Mouse (Mus musculus): ENCODE data around the gene Chuk. TPM values are rescaled to one million over a fixed set of nuclear protein-coding genes. Genes with fewer than 3 reads are reported as not detected.
"Not testable (repeated sequence)": the region's sequence is repeated elsewhere in the genome, so short reads cannot be mapped to it uniquely, and the experiment has no call there.

The Chuk gene
- total RNA-seq, 1 experiment = 57.4 TPM

DNA sequence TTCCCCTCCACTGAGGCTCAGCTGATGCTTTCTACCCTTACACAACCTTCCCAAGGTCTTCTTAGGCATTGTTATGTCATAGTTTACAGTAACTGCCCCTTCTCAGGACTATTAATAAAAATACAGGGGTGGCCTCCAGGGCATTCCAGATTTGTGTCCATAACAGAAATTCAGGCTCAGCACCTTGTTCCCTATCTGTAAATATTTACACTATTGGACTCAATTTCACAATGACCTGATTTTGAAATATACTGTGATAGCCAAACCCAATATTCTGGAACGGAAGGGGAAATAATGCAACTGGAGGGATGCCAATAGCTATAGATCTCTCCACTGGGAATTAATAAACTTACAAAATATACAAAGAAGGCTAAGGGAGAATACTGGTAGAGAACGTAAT lies 21.3 kb upstream of the Chuk start:
- in situ Hi-C loops (cut with MboI; ENCODE audit: low sequenced_read_pairs in 2 of 2, unreplicated experiment in 2 of 2) = no loop called here
- Histone ChIP-seq H3K36me3 (ENCODE audit: control insufficient read depth, insufficient read depth, low read length, poor library complexity, severe bottlenecking) (peaks cover 28% of the 10 kb centered on the region), H3K27ac (ENCODE audit: insufficient read depth, low read depth, low read length, poor library complexity, severe bottlenecking) (no peak overlapping the region), H3K9me3 (ENCODE audit: control insufficient read depth, insufficient read depth, low read depth, low read length) (no peaks in the 10 kb centered on the region), H3K4me1 (ENCODE audit: control insufficient read depth in 2 of 2, insufficient read depth in 2 of 2, low read length in 2 of 2, poor library complexity in 1 of 2) (no peaks in the 10 kb centered on the region), H3K9ac (ENCODE audit: insufficient read depth, low read depth, low read length, poor library complexity, severe bottlenecking) (no peak overlapping the region), H3K4me3 (ENCODE audit: insufficient read depth in 1 of 2, low read depth in 1 of 2, low read length in 2 of 2, poor library complexity in 1 of 2, severe bottlenecking in 1 of 2) (no peak overlapping the region)
- no peak for DNase-seq (ENCODE audit: low read depth, low spot score)
- no peak for TF ChIP-seq MAFK (IDR thresholded peaks at IDR 0.05; ENCODE audit: insufficient read depth, low read depth, low read length)
- no peak for TF ChIP-seq ZC3H11A (IDR thresholded peaks at IDR 0.05; ENCODE audit: borderline replicate concordance, low read depth, low read length)
- TF ChIP-seq HCFC1 (IDR thresholded peaks at IDR 0.05; ENCODE audit: borderline replicate concordance, insufficient read depth, low read length) = no peak
- no peak for TF ChIP-seq CHD2 (IDR thresholded peaks at IDR 0.05; ENCODE audit: low read depth, low read length)
- TF ChIP-seq ZNF384 (IDR thresholded peaks at IDR 0.05; ENCODE audit: low read depth, low read length) = no peak

GRCm38 (mm10) chr19:44127729-44128497 lies 20.6 kb upstream of the Chuk start:
- TF ChIP-seq ZNF384 (IDR thresholded peaks at IDR 0.05; ENCODE audit: low read depth, low read length) (no peak), MAFK (IDR thresholded peaks at IDR 0.05; ENCODE audit: insufficient read depth, low read depth, low read length) (no peak), CHD2 (IDR thresholded peaks at IDR 0.05; ENCODE audit: low read depth, low read length) (no peak), ZC3H11A (IDR thresholded peaks at IDR 0.05; ENCODE audit: borderline replicate concordance, low read depth, low read length) (no peak), HCFC1 (IDR thresholded peaks at IDR 0.05; ENCODE audit: borderline replicate concordance, insufficient read depth, low read length) (no peak)
- Histone ChIP-seq H3K27ac (ENCODE audit: insufficient read depth, low read depth, low read length, poor library complexity, severe bottlenecking) (no peak overlapping the region), H3K9ac (ENCODE audit: insufficient read depth, low read depth, low read length, poor library complexity, severe bottlenecking) (no peak overlapping the region), H3K9me3 (ENCODE audit: control insufficient read depth, insufficient read depth, low read depth, low read length) (no peaks in the 10 kb centered on the region), H3K4me3 (ENCODE audit: insufficient read depth in 1 of 2, low read depth in 1 of 2, low read length in 2 of 2, poor library complexity in 1 of 2, severe bottlenecking in 1 of 2) (no peak overlapping the region), H3K36me3 (ENCODE audit: control insufficient read depth, insufficient read depth, low read length, poor library complexity, severe bottlenecking) (peaks cover 33% of the 10 kb centered on the region), H3K4me1 (ENCODE audit: control insufficient read depth in 2 of 2, insufficient read depth in 2 of 2, low read length in 2 of 2, poor library complexity in 1 of 2) (no peaks in the 10 kb centered on the region)
- no peak for DNase-seq (ENCODE audit: low read depth, low spot score)
- in situ Hi-C loops (cut with MboI; ENCODE audit: low sequenced_read_pairs in 2 of 2, unreplicated experiment in 2 of 2) = no loop called here

DNA sequence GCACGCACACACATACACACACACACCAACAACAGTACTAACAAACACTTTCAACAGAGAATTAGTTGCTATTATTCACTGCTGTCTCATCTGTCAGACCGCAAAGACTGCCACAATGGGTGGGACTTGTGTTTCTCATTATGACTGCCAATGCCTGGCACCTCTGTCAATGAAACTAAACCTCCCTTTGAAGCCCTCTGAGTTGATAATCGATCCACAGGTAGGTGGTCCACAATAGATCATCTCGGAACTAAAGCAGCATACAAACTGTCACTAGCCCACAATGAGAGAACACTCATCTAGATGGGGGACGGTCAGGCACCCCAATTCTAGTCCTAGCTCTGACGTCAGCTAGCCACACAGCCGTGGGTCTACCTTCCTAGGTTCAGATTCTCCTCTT lies 13.9 kb upstream of the Chuk start:
- Histone ChIP-seq H3K4me3 (ENCODE audit: insufficient read depth in 1 of 2, low read depth in 1 of 2, low read length in 2 of 2, poor library complexity in 1 of 2, severe bottlenecking in 1 of 2) (no peak overlapping the region), H3K36me3 (ENCODE audit: control insufficient read depth, insufficient read depth, low read length, poor library complexity, severe bottlenecking) (peaks cover 31% of the 10 kb centered on the region), H3K9ac (ENCODE audit: insufficient read depth, low read depth, low read length, poor library complexity, severe bottlenecking) (no peak overlapping the region), H3K9me3 (ENCODE audit: control insufficient read depth, insufficient read depth, low read depth, low read length) (no peaks in the 10 kb centered on the region), H3K4me1 (ENCODE audit: control insufficient read depth in 2 of 2, insufficient read depth in 2 of 2, low read length in 2 of 2, poor library complexity in 1 of 2) (no peaks in the 10 kb centered on the region), H3K27ac (ENCODE audit: insufficient read depth, low read depth, low read length, poor library complexity, severe bottlenecking) (no peak overlapping the region)
- TF ChIP-seq ZC3H11A (IDR thresholded peaks at IDR 0.05; ENCODE audit: borderline replicate concordance, low read depth, low read length) = no peak
- TF ChIP-seq MAFK (IDR thresholded peaks at IDR 0.05; ENCODE audit: insufficient read depth, low read depth, low read length) = no peak
- no peak for TF ChIP-seq ZNF384 (IDR thresholded peaks at IDR 0.05; ENCODE audit: low read depth, low read length)
- TF ChIP-seq CHD2 (IDR thresholded peaks at IDR 0.05; ENCODE audit: low read depth, low read length) = no peak
- TF ChIP-seq HCFC1 (IDR thresholded peaks at IDR 0.05; ENCODE audit: borderline replicate concordance, insufficient read depth, low read length) = no peak
- no peak for DNase-seq (ENCODE audit: low read depth, low spot score)
- in situ Hi-C loops (cut with MboI; ENCODE audit: low sequenced_read_pairs in 2 of 2, unreplicated experiment in 2 of 2) = no loop called here

DNA sequence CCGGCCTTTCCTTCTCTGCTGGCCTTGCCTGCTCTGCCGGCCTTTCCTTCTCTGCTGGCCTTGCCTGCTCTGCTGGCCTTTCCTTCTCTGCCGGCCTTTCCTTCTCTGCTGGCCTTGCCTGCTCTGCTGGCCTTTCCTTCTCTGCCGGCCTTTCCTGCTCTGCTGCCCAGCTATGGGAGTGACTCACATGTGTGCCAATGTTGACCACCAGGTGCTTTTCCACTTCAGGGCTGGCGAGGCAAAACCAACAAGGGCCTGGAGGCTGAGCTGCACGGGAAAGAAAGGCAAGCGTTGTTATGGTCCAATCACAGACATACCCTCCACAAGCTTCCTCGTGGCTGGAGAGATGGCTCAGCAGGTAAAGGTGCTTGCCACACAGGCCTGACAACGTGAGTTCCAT lies 13.4 kb upstream of the Chuk start:
- H3K36me3 ChIP-seq (ENCODE audit: control insufficient read depth, insufficient read depth, low read length, poor library complexity, severe bottlenecking) = peaks cover 33% of the 10 kb centered on the region
- DNase-seq (ENCODE audit: low read depth, low spot score); H3K9ac ChIP-seq (ENCODE audit: insufficient read depth, low read depth, low read length, poor library complexity, severe bottlenecking); H3K4me3 ChIP-seq (ENCODE audit: insufficient read depth in 1 of 2, low read depth in 1 of 2, low read length in 2 of 2, poor library complexity in 1 of 2, severe bottlenecking in 1 of 2); H3K4me1 ChIP-seq (ENCODE audit: control insufficient read depth in 2 of 2, insufficient read depth in 2 of 2, low read length in 2 of 2, poor library complexity in 1 of 2); H3K27ac ChIP-seq (ENCODE audit: insufficient read depth, low read depth, low read length, poor library complexity, severe bottlenecking); in situ Hi-C loops (cut with MboI; ENCODE audit: low sequenced_read_pairs in 2 of 2, unreplicated experiment in 2 of 2); H3K9me3 ChIP-seq (ENCODE audit: control insufficient read depth, insufficient read depth, low read depth, low read length): not testable (repeated sequence)

- no peaks in the 10 kb centered on the region for H3K4me1 ChIP-seq (ENCODE audit: control insufficient read depth in 2 of 2, insufficient read depth in 2 of 2, low read length in 2 of 2, poor library complexity in 1 of 2)
- no peak overlapping the region for H3K27ac ChIP-seq (ENCODE audit: insufficient read depth, low read depth, low read length, poor library complexity, severe bottlenecking)
- no peak for DNase-seq (ENCODE audit: low read depth, low spot score)
- no peaks in the 10 kb centered on the region for H3K9me3 ChIP-seq (ENCODE audit: control insufficient read depth, insufficient read depth, low read depth, low read length)
- in situ Hi-C loops (cut with MboI; ENCODE audit: low sequenced_read_pairs in 2 of 2, unreplicated experiment in 2 of 2) = no loop called here
- no peak overlapping the region for H3K4me3 ChIP-seq (ENCODE audit: insufficient read depth in 1 of 2, low read depth in 1 of 2, low read length in 2 of 2, poor library complexity in 1 of 2, severe bottlenecking in 1 of 2)
- H3K36me3 ChIP-seq (ENCODE audit: control insufficient read depth, insufficient read depth, low read length, poor library complexity, severe bottlenecking) = peaks cover 39% of the 10 kb centered on the region
- TF ChIP-seq HCFC1 (IDR thresholded peaks at IDR 0.05; ENCODE audit: borderline replicate concordance, insufficient read depth, low read length) = no peak
- H3K9ac ChIP-seq (ENCODE audit: insufficient read depth, low read depth, low read length, poor library complexity, severe bottlenecking) = no peak overlapping the region
Observed at GRCm38 (mm10) chr19:44117793-44118192, 10.5 kb upstream of the Chuk start.
